Mouse (Mus musculus) embryonic facial prominence, embryonic 14.5 days (tissue): ENCODE data around the gene Park7. TPM values are rescaled to one million over a fixed set of nuclear protein-coding genes. Genes with fewer than 3 reads are reported as not detected.

Experiments
- ATAC-seq: fragments of 200-750 bp; cut with Nextera tagmentation; 2 replicates; pipeline ENCODE4 v1.8.0; 2017; ENCODE audit warnings: low read depth, moderate number of reproducible peaks, moderate TSS enrichment
- DNase-seq: peaks from one replicate; pipeline ENCODE4 v3.0.0-alpha.2; 2015; ENCODE audit warnings: low spot score
- H3K27ac ChIP-seq: fragments of 300-500 bp; sonication (generic); replicated peaks from 2 replicates; pipeline ENCODE4 v1.5.1; 2014; ENCODE audit warnings: low read depth, mild to moderate bottlenecking, low read length, moderate library complexity
- H3K27me3 ChIP-seq: fragments of 300-500 bp; sonication (generic); replicated peaks from 2 replicates; pipeline ENCODE4 v1.6.1; 2014; ENCODE audit warnings: low read length; ENCODE audit not compliant: control insufficient read depth, insufficient read depth
- H3K36me3 ChIP-seq: fragments of 300-500 bp; sonication (generic); 2 replicates; pipeline ENCODE4 v1.6.1; 2014; ENCODE audit warnings: low read length, mixed read lengths; ENCODE audit not compliant: control insufficient read depth, insufficient read depth
- H3K4me1 ChIP-seq: fragments of 300-500 bp; sonication (generic); 2 replicates; pipeline ENCODE4 v1.6.1; 2014; ENCODE audit warnings: antibody characterized with exemption, low read length; ENCODE audit not compliant: control insufficient read depth, insufficient read depth
- H3K4me2 ChIP-seq: fragments of 300-500 bp; sonication (generic); 2 replicates; pipeline ENCODE4 v1.6.1; 2014; ENCODE audit warnings: low read depth, mild to moderate bottlenecking, low read length, moderate library complexity, mixed read lengths
- H3K4me3 ChIP-seq: fragments of 300-500 bp; sonication (generic); 2 replicates; pipeline ENCODE4 v1.5.1; 2014; ENCODE audit warnings: low read depth, mild to moderate bottlenecking, low read length
- H3K9ac ChIP-seq: fragments of 300-500 bp; sonication (generic); 2 replicates; pipeline ENCODE4 v1.6.1; 2014; ENCODE audit warnings: low read depth, mild to moderate bottlenecking, low read length, moderate library complexity, mixed read lengths
- H3K9me3 ChIP-seq: fragments of 300-500 bp; sonication (generic); 2 replicates; pipeline ENCODE4 v1.6.1; 2016; ENCODE audit warnings: low read length; ENCODE audit not compliant: control insufficient read depth
- WGBS: fragments of 180-500 bp; shearing (Covaris S2); extraction: QIAGEN DNeasy Blood & Tissue Kit; methylation state at CpG from one replicate; pipeline ENCODE4 v1.1.7; 2014; 5-methylcytosine and 5-hydroxymethylcytosine counted together
- polyA plus RNA-seq: library from polyadenylated mRNA; unstranded; fragments of >200 nt; fragmentation: Nextera tagmentation; extraction: Ambion mirVana; gene quantifications from 2 replicates; pipeline ENCODE4 v1.2.1, GENCODE M21; 2014

Gene Park7
- polyA plus RNA-seq, 1 experiment from 2014 or later, result 387 TPM

- DNase-seq (no peak), ATAC-seq (no peak)
- Histone ChIP-seq H3K27ac (no peak within 1 kb of the TSS), H3K4me3 (peak within 1 kb of the TSS; percentile 90), H3K36me3 (no peaks in the 10 kb centered on the region), H3K4me2 (peak within 1 kb of the TSS; percentile 73), H3K27me3 (no peaks in the 10 kb centered on the region), H3K4me1 (peaks cover 3% of the 10 kb centered on the region), H3K9ac (peak within 1 kb of the TSS; percentile 96), H3K9me3 (no peaks in the 10 kb centered on the region)
- WGBS, result 53% methylated on average over 13 of the region's 13 CpGs
These were observed 60.4 kb downstream of the Park7 start, which contains the start of gene Errfi1 for GRCm38 (mm10) chr4:150853680-150854461. Errfi1 (plus strand) TSS chr4:150853919.

DNA sequence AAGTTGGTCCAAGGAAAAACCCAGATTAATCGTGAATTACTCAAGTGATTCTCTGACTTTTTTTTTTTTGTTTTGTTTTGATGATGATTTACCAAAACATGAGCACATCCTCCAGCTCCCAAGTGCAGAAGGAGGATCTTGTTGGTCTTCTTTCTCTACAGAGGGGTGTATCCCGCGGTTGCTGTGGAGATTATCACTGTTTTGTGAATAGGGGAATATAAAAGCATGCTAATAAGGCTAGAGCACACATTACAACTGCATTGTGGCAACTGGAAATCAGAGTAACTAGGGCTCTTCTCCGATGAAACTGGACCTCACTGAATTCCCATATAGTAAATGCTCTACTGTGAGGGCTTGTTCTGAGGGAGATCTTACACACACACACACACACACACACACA, 61.8 kb downstream of the Park7 start:
- Histone ChIP-seq H3K4me3 (no peak overlapping the region), H3K27ac (no peak overlapping the region), H3K4me2 (no peak overlapping the region), H3K9me3 (no peaks in the 10 kb centered on the region), H3K27me3 (no peaks in the 10 kb centered on the region), H3K36me3 (no peaks in the 10 kb centered on the region), H3K9ac (no peak overlapping the region), H3K4me1 (peaks cover 3% of the 10 kb centered on the region; the same call in 1 of the 2 replicates)
- WGBS, result 77% methylated on average over 4 of the region's 4 CpGs
- DNase-seq (no peak), ATAC-seq (no peak)

GRCm38 (mm10) chr4:150852045-150852444, 62.2 kb downstream of the Park7 start:
- Histone ChIP-seq H3K27ac (no peak overlapping the region), H3K4me1 (peaks cover 3% of the 10 kb centered on the region; the same call in 1 of the 2 replicates), H3K4me3 (no peak overlapping the region), H3K27me3 (no peaks in the 10 kb centered on the region), H3K36me3 (no peaks in the 10 kb centered on the region), H3K4me2 (no peak overlapping the region), H3K9ac (no peak overlapping the region), H3K9me3 (no peaks in the 10 kb centered on the region)
- DNase-seq (no peak), ATAC-seq (no peak)
- WGBS, result 55% methylated on average over 8 of the region's 8 CpGs

GRCm38 (mm10) chr4:150850893-150851292, 63.3 kb downstream of the Park7 start:
- DNase-seq, result no peak
- Histone ChIP-seq H3K27ac (no peak overlapping the region), H3K4me3 (no peak overlapping the region), H3K36me3 (no peaks in the 10 kb centered on the region), H3K9ac (no peak overlapping the region), H3K4me1 (no peaks in the 10 kb centered on the region; the same call in 1 of the 2 replicates), H3K4me2 (no peak overlapping the region), H3K27me3 (no peaks in the 10 kb centered on the region), H3K9me3 (no peaks in the 10 kb centered on the region)
- 89% methylated on average over 4 of the region's 4 CpGs for WGBS
- no peak for ATAC-seq

- Histone ChIP-seq H3K27me3 (no peaks in the 10 kb centered on the region), H3K9me3 (no peaks in the 10 kb centered on the region), H3K36me3 (no peaks in the 10 kb centered on the region), H3K27ac (no peak overlapping the region), H3K9ac (no peak overlapping the region), H3K4me1 (no peaks in the 10 kb centered on the region), H3K4me2 (no peak overlapping the region), H3K4me3 (no peak overlapping the region)
- WGBS, result 53% methylated on average over 10 of the region's 10 CpGs
- ATAC-seq (no peak), DNase-seq (no peak)
These were observed 64.3 kb downstream of the Park7 start for GRCm38 (mm10) chr4:150849964-150850363.

Other genes with a start within 250 kb of the Park7 start
- 25.5 and 26.7 TPM in 2 replicates for gene Errfi1, start 60.5 kb downstream of the Park7 start, polyA plus RNA-seq
- gene Tnfrsf9, start 125 bp upstream of the Park7 start, polyA plus RNA-seq, result 0.11 and 0.80 TPM in 2 replicates
- gene Uts2, start 82.7 kb upstream of the Park7 start, polyA plus RNA-seq, result not detected in 2 replicates
- gene Per3, start 130.2 kb upstream of the Park7 start, polyA plus RNA-seq, result 6.0 and 6.7 TPM in 2 replicates
- 51.7 and 54.5 TPM in 2 replicates for gene Vamp3, start 143.5 kb upstream of the Park7 start, polyA plus RNA-seq
- not detected in 2 replicates for gene Gm13090, start 175.1 kb upstream of the Park7 start, polyA plus RNA-seq